Mouse (Mus musculus) small intestine, adult 2 months (tissue): ENCODE data around the gene Prg4.

ENCODE experiments used
- CTCF ChIP-seq: fragments of 200-500 bp; IDR thresholded peaks from 2 replicates; pipeline ENCODE4 v1.5.1; 2012; ENCODE audit warnings: low read depth, mild to moderate bottlenecking, control low read depth, inconsistent platforms, low read length, moderate library complexity, mixed read lengths; ENCODE audit not compliant: insufficient replicate concordance, insufficient read length; ENCODE audit errors: extremely low read depth
- POLR2A ChIP-seq: fragments of 200-500 bp; IDR thresholded peaks from 2 replicates; pipeline ENCODE4 v1.6.1; 2012; ENCODE audit warnings: low read depth, mild to moderate bottlenecking, control low read depth, inconsistent platforms, low read length, moderate library complexity

DNA sequence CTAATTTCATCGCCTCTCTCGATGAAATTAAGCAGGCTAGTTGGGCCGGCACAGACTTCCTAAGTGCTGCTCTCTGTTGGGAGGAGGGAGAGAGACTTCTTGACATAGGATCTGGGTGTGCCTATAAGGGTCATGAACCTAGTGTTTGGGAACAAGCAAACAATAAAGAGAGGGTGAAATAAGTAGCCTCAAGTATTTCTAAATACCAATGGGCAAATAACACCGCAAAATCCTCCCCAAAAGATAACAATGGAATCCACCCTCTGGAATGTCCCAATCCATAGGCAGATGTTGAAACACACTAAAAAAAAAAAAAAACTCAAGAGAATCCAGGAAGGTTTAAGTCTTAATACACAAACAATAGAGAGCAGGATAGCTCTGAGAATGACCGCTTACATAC lies 2.9 kb downstream of the Prg4 start:
- TF ChIP-seq POLR2A: no peak
- TF ChIP-seq CTCF: no peak
